Mouse (Mus musculus) kidney, postnatal 0 days (tissue): ENCODE measurements around the gene Gm49486. TPM values are rescaled to one million over a fixed set of nuclear protein-coding genes. Genes with fewer than 3 reads are reported as not detected.

Experiments
- ATAC-seq: fragments of 200-750 bp; cut with Nextera tagmentation; replicated peaks from 2 replicates; pipeline ENCODE4 v1.8.0; 2017; ENCODE audit warnings: low read depth, moderate number of reproducible peaks, moderate TSS enrichment, moderate library complexity; ENCODE audit not compliant: low FRiP score
- DNase-seq: peaks from one replicate; pipeline ENCODE4 v3.0.0-alpha.2; 2016; ENCODE audit warnings: low spot score
- H3K27ac ChIP-seq: fragments of 300-500 bp; sonication (generic); 2 replicates; pipeline ENCODE4 v1.5.1; 2014; ENCODE audit warnings: mild to moderate bottlenecking
- H3K27me3 ChIP-seq: fragments of 300-500 bp; sonication (generic); 2 replicates; pipeline ENCODE4 v1.6.1; 2014; ENCODE audit warnings: low read length, mixed read lengths; ENCODE audit not compliant: insufficient read depth
- H3K36me3 ChIP-seq: fragments of 300-500 bp; sonication (generic); 2 replicates; pipeline ENCODE4 v1.6.1; 2014; ENCODE audit warnings: low read length, mixed read lengths; ENCODE audit not compliant: insufficient read depth
- H3K4me1 ChIP-seq: fragments of 300-500 bp; sonication (generic); replicated peaks from 2 replicates; pipeline ENCODE4 v1.6.1; 2014; ENCODE audit warnings: antibody characterized with exemption, low read length, mixed read lengths; ENCODE audit not compliant: insufficient read depth
- H3K4me2 ChIP-seq: fragments of 300-500 bp; sonication (generic); 2 replicates; pipeline ENCODE4 v1.6.1; 2014; ENCODE audit warnings: mild to moderate bottlenecking, low read length, moderate library complexity, mixed read lengths
- H3K4me3 ChIP-seq: fragments of 300-500 bp; sonication (generic); replicated peaks from 2 replicates; pipeline ENCODE4 v1.5.1; 2014; ENCODE audit warnings: low read depth, low read length
- H3K9ac ChIP-seq: fragments of 300-500 bp; sonication (generic); 2 replicates; pipeline ENCODE4 v1.6.1; 2014; ENCODE audit warnings: low read depth, low read length
- H3K9me3 ChIP-seq: fragments of 300-500 bp; sonication (generic); replicated peaks from 2 replicates; pipeline ENCODE4 v1.6.1; 2016; ENCODE audit warnings: low read length, inconsistent platforms, mixed read lengths
- CTCF ChIP-seq: IDR thresholded peaks from 2 replicates; pipeline ENCODE4 v1.5.1; 2016; ENCODE audit warnings: antibody characterized with exemption, low read depth, mild to moderate bottlenecking, moderate library complexity
- WGBS: fragments of 180-500 bp; shearing (Covaris S2); extraction: QIAGEN DNeasy Blood & Tissue Kit; methylation state at CpG from one replicate; pipeline ENCODE4 v1.1.7; 2014; 5-methylcytosine and 5-hydroxymethylcytosine counted together
- polyA plus RNA-seq: library from polyadenylated mRNA; unstranded; fragments of >200 nt; fragmentation: Nextera tagmentation; extraction: Ambion mirVana; gene quantifications from 2 replicates; pipeline ENCODE4 v1.2.1, GENCODE M21; 2015

Gm49486 gene
- polyA plus RNA-seq, 1 experiment from 2014 or later: 0.42 TPM

DNA sequence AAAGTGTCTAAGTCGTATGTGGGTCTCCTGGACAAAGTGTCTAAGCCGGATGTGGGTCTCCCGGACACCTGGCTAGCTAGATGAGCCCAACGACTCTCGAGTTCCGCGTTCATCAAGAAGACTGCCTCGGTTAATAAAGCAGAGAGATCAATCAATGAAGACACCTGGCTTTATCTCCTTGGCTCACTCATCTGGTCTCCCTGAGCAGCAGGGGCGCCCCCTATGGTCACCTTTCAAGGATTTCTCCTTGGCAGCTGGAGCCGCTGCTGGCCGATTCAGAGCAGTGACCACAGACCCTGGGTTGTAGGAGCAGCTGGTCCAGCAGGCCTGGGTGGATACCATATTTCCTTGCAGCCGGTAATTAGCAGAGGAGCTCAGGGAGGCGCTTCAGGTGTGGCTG, 33.2 kb downstream of the Gm49486 start:
- Histone ChIP-seq H3K36me3 (no peaks in the 10 kb centered on the region), H3K4me3 (no peak overlapping the region), H3K9ac (no peak overlapping the region), H3K4me1 (no peaks in the 10 kb centered on the region; the same call in 1 of the 2 replicates), H3K4me2 (peak overlapping the region; percentile 98; the same call in 1 of the 2 replicates), H3K27ac (no peak overlapping the region), H3K27me3 (no peaks in the 10 kb centered on the region), H3K9me3 (no peaks in the 10 kb centered on the region)
- ATAC-seq: no peak
- peak; percentile 70 for DNase-seq
- peak; percentile 63 for TF ChIP-seq CTCF
- WGBS: 21% methylated on average over 13 of the region's 13 CpGs

DNA sequence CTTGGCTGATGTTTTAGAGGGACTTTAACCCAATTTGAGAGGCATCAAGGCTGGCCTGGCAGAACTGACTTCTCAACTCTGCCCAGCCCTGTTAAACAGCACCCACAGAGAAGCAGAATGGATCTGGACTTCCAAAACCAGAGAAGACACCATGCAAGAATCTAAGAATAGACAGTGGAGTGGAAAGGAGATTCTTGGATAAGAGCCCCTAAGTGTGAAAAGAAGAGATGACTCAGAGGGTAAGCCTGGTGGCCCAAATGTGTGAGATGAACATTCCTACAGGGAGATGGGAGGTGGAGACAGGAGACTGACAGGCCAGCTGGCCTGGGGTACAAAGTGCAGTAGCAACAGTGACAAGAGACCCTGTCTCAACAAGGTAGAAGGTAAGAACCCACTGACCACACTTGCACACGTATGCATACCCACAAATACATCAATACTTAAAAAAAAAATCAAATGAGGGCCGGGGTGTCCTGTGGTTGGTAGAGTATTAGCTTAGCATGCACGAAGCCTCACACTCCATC, 33.7 kb downstream of the Gm49486 start:
- Histone ChIP-seq H3K4me2 (no peak overlapping the region), H3K27ac (no peak overlapping the region), H3K4me1 (no peaks in the 10 kb centered on the region; the same call in 1 of the 2 replicates), H3K9ac (no peak overlapping the region), H3K27me3 (no peaks in the 10 kb centered on the region), H3K4me3 (no peak overlapping the region), H3K36me3 (no peaks in the 10 kb centered on the region), H3K9me3 (no peaks in the 10 kb centered on the region)
- no peak for TF ChIP-seq CTCF
- WGBS: 94% methylated on average over 3 of the region's 3 CpGs
- no peak for DNase-seq
- no peak for ATAC-seq

DNA sequence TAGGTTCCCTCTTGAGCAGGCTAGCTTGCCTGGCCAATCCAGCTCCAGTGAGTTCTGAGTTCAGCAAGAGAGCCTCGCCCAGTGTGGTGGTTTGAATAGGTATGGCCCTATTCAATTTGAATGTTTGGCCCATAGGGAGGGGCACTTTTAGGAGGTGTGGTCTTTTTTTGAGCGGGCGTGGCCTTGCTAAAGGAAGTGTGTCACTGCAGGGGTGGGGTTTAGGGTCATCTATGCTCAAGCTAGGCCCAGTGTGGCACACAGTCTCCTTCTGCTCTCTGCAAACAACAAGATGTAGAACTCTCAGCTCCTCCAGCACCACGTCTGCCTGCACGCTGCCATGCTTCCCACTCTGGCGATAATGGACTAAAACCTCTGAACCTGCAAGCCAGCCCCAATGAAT, 34.5 kb downstream of the Gm49486 start:
- 95% methylated on average over 6 of the region's 6 CpGs for WGBS
- no peak overlapping the region for H3K27ac ChIP-seq
- ATAC-seq: no peak

DNA sequence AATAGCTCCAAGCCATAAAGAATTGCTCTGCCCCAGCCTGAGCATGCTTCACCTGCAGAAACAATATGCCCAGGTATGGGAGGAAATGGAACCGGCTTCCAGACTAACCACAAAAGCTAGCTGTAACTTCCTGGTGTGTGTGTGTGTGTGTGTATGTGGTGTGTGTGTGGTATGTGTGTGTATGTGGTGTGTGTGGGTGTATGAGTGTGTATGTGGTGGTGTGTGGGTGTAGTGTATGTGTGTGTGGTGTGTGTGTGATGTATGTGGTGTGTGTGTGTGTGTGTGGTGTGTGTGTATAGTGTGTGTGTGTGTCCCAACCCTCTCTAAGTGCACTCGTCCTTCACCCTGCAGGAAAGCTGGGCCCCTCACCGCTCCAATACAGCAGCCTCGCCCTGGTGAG, 36.2 kb downstream of the Gm49486 start:
- no peaks in the 10 kb centered on the region for H3K36me3 ChIP-seq
- no peaks in the 10 kb centered on the region for H3K9me3 ChIP-seq
- H3K4me1 ChIP-seq: no peaks in the 10 kb centered on the region; the same call in none of the 2 replicates
- no peak overlapping the region for H3K4me2 ChIP-seq
- H3K9ac ChIP-seq: no peak overlapping the region
- ATAC-seq (no peak), DNase-seq (no peak)
- no peaks in the 10 kb centered on the region for H3K27me3 ChIP-seq
- no peak for TF ChIP-seq CTCF
- H3K27ac ChIP-seq: no peak overlapping the region
- no peak overlapping the region for H3K4me3 ChIP-seq
- WGBS: 54% methylated on average over 4 of the region's 4 CpGs

More for the DNA sequence above, 34.5 kb downstream of the Gm49486 start:
- Histone ChIP-seq H3K4me2 (no peak overlapping the region), H3K4me3 (no peak overlapping the region), H3K9me3 (no peaks in the 10 kb centered on the region), H3K4me1 (no peaks in the 10 kb centered on the region; the same call in 1 of the 2 replicates), H3K36me3 (no peaks in the 10 kb centered on the region), H3K9ac (no peak overlapping the region), H3K27me3 (no peaks in the 10 kb centered on the region)
- no peak for TF ChIP-seq CTCF
- DNase-seq: no peak

DNA sequence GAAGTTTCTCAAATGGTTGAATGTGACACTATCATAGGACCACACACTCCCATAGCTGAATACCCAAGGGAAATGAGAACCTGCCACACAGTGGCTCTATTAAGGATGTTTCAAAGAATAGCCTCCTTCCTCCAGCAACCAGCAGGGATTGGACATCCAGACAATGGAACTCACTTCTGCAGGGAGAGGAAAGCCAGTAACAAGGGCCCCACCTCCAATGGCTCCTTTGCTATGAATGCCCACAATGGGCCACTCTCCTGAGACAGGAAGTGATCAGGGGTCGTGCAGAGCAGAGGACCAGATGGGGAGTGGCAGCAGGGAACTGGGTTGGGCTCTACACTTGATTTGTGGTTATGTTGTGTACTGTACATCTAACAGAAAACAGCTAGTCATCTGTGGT, 39.3 kb downstream of the Gm49486 start:
- no peak overlapping the region for H3K27ac ChIP-seq
- H3K4me3 ChIP-seq: no peak overlapping the region
- H3K9ac ChIP-seq: no peak overlapping the region
- H3K27me3 ChIP-seq: no peaks in the 10 kb centered on the region
- no peak overlapping the region for H3K4me2 ChIP-seq
- no peak for TF ChIP-seq CTCF
- no peaks in the 10 kb centered on the region for H3K9me3 ChIP-seq
- H3K4me1 ChIP-seq: no peaks in the 10 kb centered on the region; the same call in 1 of the 2 replicates
- no peaks in the 10 kb centered on the region for H3K36me3 ChIP-seq
- ATAC-seq: no peak
- no peak for DNase-seq
- WGBS: 22% methylated on average over 1 of the region's 1 CpGs

DNA sequence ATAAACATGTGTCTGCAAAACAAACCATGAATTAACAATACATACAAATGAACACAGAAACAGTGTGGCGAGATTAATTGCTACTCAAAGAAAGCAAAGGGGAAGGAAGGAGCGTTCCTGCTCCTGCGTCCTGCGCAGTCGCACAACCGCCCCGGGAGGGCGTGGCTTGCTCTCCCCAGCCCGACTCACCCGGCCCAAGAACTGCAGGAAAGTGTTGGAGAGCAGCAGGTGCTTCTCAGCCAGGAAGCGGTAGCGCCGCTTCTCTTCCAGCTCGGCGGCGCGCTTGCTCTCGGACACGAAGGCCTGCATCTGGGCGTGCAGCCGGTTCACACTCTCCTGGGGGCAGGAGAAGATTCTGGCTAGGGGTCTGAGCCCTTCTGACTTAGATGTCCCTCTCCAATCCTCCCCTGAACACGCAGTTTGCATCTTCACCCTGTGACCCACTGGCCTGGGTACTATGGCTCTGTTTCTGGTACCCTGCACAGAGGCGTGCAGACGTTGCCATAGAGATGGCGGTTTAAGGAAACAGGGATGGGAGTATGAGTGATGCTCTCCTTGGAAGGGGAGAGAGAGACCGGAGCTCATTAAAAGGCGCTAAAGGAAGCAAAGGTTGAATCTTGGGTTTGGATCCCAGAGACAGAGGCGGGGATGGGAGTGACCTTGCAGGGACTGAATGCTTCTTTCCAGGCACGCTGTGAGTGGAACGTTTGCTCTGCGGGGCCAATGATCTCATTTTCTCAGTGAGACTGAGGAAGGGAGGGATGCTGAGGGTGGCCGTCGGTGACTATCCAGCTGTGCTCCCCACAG, 41.3 kb downstream of the Gm49486 start:
- ATAC-seq (no peak), DNase-seq (peak; percentile 73)
- no peak overlapping the region for H3K9ac ChIP-seq

More for the DNA sequence above, 41.3 kb downstream of the Gm49486 start:
- Histone ChIP-seq H3K4me1 (no peaks in the 10 kb centered on the region; the same call in 1 of the 2 replicates), H3K9me3 (no peaks in the 10 kb centered on the region), H3K27me3 (no peaks in the 10 kb centered on the region), H3K4me3 (0 out of 2 replicates have a peak overlapping the region, but pooled peaks have one; percentile 4), H3K27ac (no peak overlapping the region), H3K36me3 (no peaks in the 10 kb centered on the region), H3K4me2 (peak overlapping the region; percentile 53)
- 1% methylated on average over 33 of the region's 33 CpGs for WGBS
- peak; percentile 14; the same call in 1 of the 2 replicates for TF ChIP-seq CTCF
